In the genomic region with DNA sequence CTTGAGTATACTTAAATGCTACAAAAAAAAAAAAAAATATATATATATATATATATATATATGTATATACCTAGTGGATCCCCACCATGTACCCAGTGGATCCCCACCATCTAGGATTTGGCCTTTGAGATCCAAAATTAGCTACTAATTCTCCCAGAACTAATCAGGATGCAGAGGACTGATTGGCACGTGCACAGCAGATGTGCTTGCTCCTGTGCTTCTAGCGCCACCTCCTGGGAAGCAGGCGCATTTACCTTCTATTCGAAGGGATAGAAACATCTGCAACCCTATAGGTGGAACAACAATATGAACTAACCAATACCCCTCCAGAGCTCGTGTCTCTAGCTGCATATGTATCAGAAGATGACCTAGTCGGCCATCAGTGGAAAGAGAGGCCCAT, we compare ENCODE assay signal across 7 mouse cellular contexts. TPM values are rescaled to one million over a fixed set of nuclear protein-coding genes. Genes with fewer than 3 reads are reported as not detected.
DNase-seq lines count a peak whose midpoint lies in the region; ATAC-seq lines count a peak whose summit lies in the region.

No protein-coding gene starts in this region.

- no peaks in the 10 kb centered on the region for H3K27me3 ChIP-seq in intestine, embryonic 14.5 days (replicated peaks; ENCODE audit: control insufficient read depth, insufficient read depth, low read length)

- no peak overlapping the region for H3K4me3 ChIP-seq in intestine, embryonic 14.5 days (ENCODE audit: low read depth, low read length)

- peak; percentile 64 for ATAC-seq in intestine, embryonic 14.5 days (replicated peaks; ENCODE audit: low FRiP score, low TSS enrichment, low read depth)

- no peaks in the 10 kb centered on the region for H3K9me3 ChIP-seq in intestine, embryonic 14.5 days (ENCODE audit: control insufficient read depth, low read length)

- H3K36me3 ChIP-seq in intestine, embryonic 14.5 days (ENCODE audit: control insufficient read depth, insufficient read depth, low read length), result no peaks in the 10 kb centered on the region; the same call in 1 of the 2 replicates

- 0% methylated on average over 6 of the region's 6 CpGs for WGBS in intestine, embryonic 14.5 days

- peak; percentile 54 for DNase-seq in adrenal gland, adult 8-10 months
- DNase-seq in embryo, embryonic 11 days, result peak; percentile 81
- peak; percentile 43 to 65 for DNase-seq in gastrocnemius, postnatal 36 days
- peak; percentile 75 for DNase-seq in intestine, embryonic 14.5 days (ENCODE audit: low spot score)
- DNase-seq in left cerebral cortex, postnatal 14 days (ENCODE audit: low spot score in 2 of 2), result peak; percentile 81 to 82
- peak; percentile 85 for DNase-seq in mesoderm, embryonic 11.5 days (ENCODE audit: low read depth, low spot score)
- peak; percentile 54 to 60 for DNase-seq in right cerebral cortex, postnatal 36 days (ENCODE audit: low spot score in 2 of 2)

- H3K9ac ChIP-seq in intestine, embryonic 14.5 days (ENCODE audit: low read length), result no peak overlapping the region

- H3K27ac ChIP-seq in intestine, embryonic 14.5 days (ENCODE audit: low read depth), result no peak overlapping the region

- intact Hi-C loops in gastrocnemius, postnatal 36 days (cut with DNase I), result loop anchor here (2.0 to 10.0 kb wide), 3 partner anchors 131 to 515 kb away; no protein-coding TSS in a partner anchor
- intact Hi-C loops in left cerebral cortex, postnatal 14 days (cut with DNase I), result loop anchor here (1.0 to 5.0 kb wide), 2 partner anchors 132 to 163 kb away; no protein-coding TSS in a partner anchor

- H3K4me1 ChIP-seq in intestine, embryonic 14.5 days (replicated peaks; ENCODE audit: control insufficient read depth, insufficient read depth, low read length), result no peaks in the 10 kb centered on the region

- no peak overlapping the region for H3K4me2 ChIP-seq in intestine, embryonic 14.5 days (ENCODE audit: low read length)

RNA-seq across cellular contexts. Expression of gene Srsf7, which starts 27.1 kb away (rescaled TPM):
- total RNA-seq in adrenal gland, adult 8-10 months (2022), result 100 to 1,000 TPM in 3 of 4 experiments, 10 to 100 TPM in 1; 96.8 to 150 (median 119) TPM
- 10 to 100 TPM; 22.9 to 27.4 TPM for total RNA-seq in gastrocnemius, postnatal 36 days (2021)
- 603 and 665 TPM in 2 replicates for polyA plus RNA-seq in intestine, embryonic 14.5 days (2014; fragmentation: Nextera tagmentation; extraction: Ambion mirVana)
- total RNA-seq in left cerebral cortex, postnatal 14 days (2021), result 100 to 1,000 TPM in 1 of 2 experiments, 10 to 100 TPM in 1; 99.9 to 110 TPM

RNA-seq across cellular contexts. Expression of gene Ttc39d, which starts 27.3 kb away (rescaled TPM):
- under 1 TPM in 2 of 4 experiments, not detected in 2; 0.09 to 0.11 TPM for total RNA-seq in adrenal gland, adult 8-10 months (2022)
- not detected for total RNA-seq in gastrocnemius, postnatal 36 days (2021)
- polyA plus RNA-seq in intestine, embryonic 14.5 days (2014; fragmentation: Nextera tagmentation; extraction: Ambion mirVana), result 0.12 TPM in 1 of 2 replicates, not detected in the other
- total RNA-seq in left cerebral cortex, postnatal 14 days (2021), result under 1 TPM; 0.29 to 0.32 TPM

RNA-seq across cellular contexts. Expression of gene Gemin6, which starts 44.3 kb away (rescaled TPM):
- total RNA-seq in adrenal gland, adult 8-10 months (2022), result 10 to 100 TPM in 1 of 4 experiments, 1 to 10 TPM in 3; 6.9 to 10.9 (median 9.2) TPM
- 1 to 10 TPM; 4.4 to 6.3 TPM for total RNA-seq in gastrocnemius, postnatal 36 days (2021)
- polyA plus RNA-seq in intestine, embryonic 14.5 days (2014; fragmentation: Nextera tagmentation; extraction: Ambion mirVana), result 49.7 and 49.8 TPM in 2 replicates
- 1 to 10 TPM; 4.6 to 4.9 TPM for total RNA-seq in left cerebral cortex, postnatal 14 days (2021)

RNA-seq across cellular contexts. Expression of gene Galm, which starts 52.7 kb away (rescaled TPM):
- 10 to 100 TPM; 12.7 to 18.1 (median 14.4) TPM for total RNA-seq in adrenal gland, adult 8-10 months (2022)
- total RNA-seq in gastrocnemius, postnatal 36 days (2021), result 1 to 10 TPM; 1.8 to 2.2 TPM
- 35.1 and 38.4 TPM in 2 replicates for polyA plus RNA-seq in intestine, embryonic 14.5 days (2014; fragmentation: Nextera tagmentation; extraction: Ambion mirVana)
- 1 to 10 TPM; 2.1 to 2.5 TPM for total RNA-seq in left cerebral cortex, postnatal 14 days (2021)
